In genomic region chr9:99800076-99800475, GRCm38 (mm10) we compare ENCODE assay signal across 9 mouse cellular contexts.
DNase-seq lines count a peak whose midpoint lies in the region; ATAC-seq lines count a peak whose summit lies in the region.
"Had no signal": no experiment of that assay in that cellular context is flagged by ENCODE, and none has a peak within 500 bp of the region (broad histone marks: within the 10 kb centered on the region; RNA-seq: fewer than 3 reads in every experiment).

No protein-coding gene starts in this region.

- H3K9ac ChIP-seq in heart, embryonic 12.5 days: peak overlapping the region; percentile 52; the same call in 1 of the 2 replicates
- no peak overlapping the region for H3K9ac ChIP-seq in intestine, embryonic 15.5 days
- H3K9ac ChIP-seq in midbrain, embryonic 14.5 days (replicated peaks; ENCODE audit: low read length): peak overlapping the region; percentile 13; the same call in 1 of the 2 replicates

- H3K27ac ChIP-seq in heart, embryonic 12.5 days (ENCODE audit: poor library complexity, severe bottlenecking): no peak overlapping the region
- no peak overlapping the region for H3K27ac ChIP-seq in intestine, embryonic 15.5 days
- peak overlapping the region; percentile 82 for H3K27ac ChIP-seq in midbrain, embryonic 14.5 days (replicated peaks; ENCODE audit: low read depth, low read length)

- H3K4me2 ChIP-seq in heart, embryonic 12.5 days: peak overlapping the region; percentile 77
- H3K4me2 ChIP-seq in intestine, embryonic 15.5 days (replicated peaks): peak overlapping the region; percentile 67
- H3K4me2 ChIP-seq in midbrain, embryonic 14.5 days (ENCODE audit: low read length): peak overlapping the region; percentile 58

- no peak for ATAC-seq in heart, embryonic 12.5 days (ENCODE audit: insufficient number of reproducible peaks, low FRiP score)
- ATAC-seq in intestine, embryonic 15.5 days: no peak
- ATAC-seq in midbrain, embryonic 14.5 days (ENCODE audit: low FRiP score, low TSS enrichment): 0 out of 2 replicates have a peak, but pooled peaks have one; percentile 9

- H3K4me3 ChIP-seq in heart, embryonic 12.5 days: peak overlapping the region; percentile 50
- peak overlapping the region; percentile 28 for H3K4me3 ChIP-seq in intestine, embryonic 15.5 days (replicated peaks)
- H3K4me3 ChIP-seq in midbrain, embryonic 14.5 days (replicated peaks; ENCODE audit: low read depth, low read length): peak overlapping the region; percentile 31

- DNase-seq in heart, adult 18-20 months: no peak
- peak; percentile 61 for DNase-seq in embryo, embryonic 9.5 days (ENCODE audit: extremely low spot score)
- DNase-seq in midbrain, embryonic 14.5 days: peak; percentile 51
- DNase-seq in urinary bladder, postnatal 14 days (ENCODE audit: low spot score): no peak
- DNase-seq in adrenal gland, adult 18-20 months (ENCODE audit: low spot score in 2 of 2): no peak
- DNase-seq in testis, postnatal 10 days (ENCODE audit: low spot score): no peak
- DNase-seq: cerebellum, adult 9-10 months had no signal

- 0 out of 2 replicates have a peak, but pooled peaks cover 11% of the 10 kb centered on the region for H3K27me3 ChIP-seq in heart, embryonic 12.5 days (replicated peaks)
- no peaks in the 10 kb centered on the region for H3K27me3 ChIP-seq in intestine, embryonic 15.5 days (replicated peaks)
- no peaks in the 10 kb centered on the region; the same call in 1 of the 2 replicates for H3K27me3 ChIP-seq in midbrain, embryonic 14.5 days (ENCODE audit: control insufficient read depth, insufficient read depth, low read length)

- H3K36me3 ChIP-seq in heart, embryonic 12.5 days: no peaks in the 10 kb centered on the region
- H3K36me3 ChIP-seq in intestine, embryonic 15.5 days: no peaks in the 10 kb centered on the region
- H3K36me3 ChIP-seq in midbrain, embryonic 14.5 days (ENCODE audit: control insufficient read depth, insufficient read depth, low read length): no peaks in the 10 kb centered on the region

- 1% methylated on average over 13 of the region's 13 CpGs for WGBS in heart, embryonic 12.5 days
- WGBS in intestine, embryonic 15.5 days: 2% methylated on average over 13 of the region's 13 CpGs
- WGBS in midbrain, embryonic 14.5 days: 1% methylated on average over 13 of the region's 13 CpGs

- no peaks in the 10 kb centered on the region for H3K9me3 ChIP-seq in heart, embryonic 12.5 days (replicated peaks)
- no peaks in the 10 kb centered on the region for H3K9me3 ChIP-seq in intestine, embryonic 15.5 days
- no peaks in the 10 kb centered on the region for H3K9me3 ChIP-seq in midbrain, embryonic 14.5 days (ENCODE audit: control insufficient read depth, low read length)

- no peaks in the 10 kb centered on the region for H3K4me1 ChIP-seq in heart, embryonic 12.5 days (replicated peaks)
- H3K4me1 ChIP-seq in intestine, embryonic 15.5 days (replicated peaks): peaks cover 4% of the 10 kb centered on the region
- H3K4me1 ChIP-seq in midbrain, embryonic 14.5 days (ENCODE audit: control insufficient read depth, insufficient read depth, low read length): peaks cover 26% of the 10 kb centered on the region

Comparison
In these comparisons a context has a peak if more than half of its experiments do, and no peak if none do; other contexts are left out.
1. DNase-seq: peak in embryo, embryonic 9.5 days (single experiment) and midbrain, embryonic 14.5 days (single experiment); none in heart, adult 18-20 months (0 of 2), urinary bladder, postnatal 14 days (single experiment), adrenal gland, adult 18-20 months (0 of 2) and testis, postnatal 10 days (single experiment).
2. Peak in every context shown above with its lines, with median percentiles within 50 percentile points of each other: H3K4me2 ChIP-seq and H3K4me3 ChIP-seq.